Mouse (Mus musculus): ENCODE measurements around the gene Cds1. TPM values are rescaled to one million over a fixed set of nuclear protein-coding genes. Genes with fewer than 3 reads are reported as not detected.
A peak's percentile ranks its signal among the peaks of the same experiment; 100 is the strongest.
"Not testable (repeated sequence)": the region's sequence is repeated elsewhere in the genome, so short reads cannot be mapped to it uniquely, and the experiment has no call there.

The Cds1 gene
- total and polyA plus RNA-seq, 3 experiments, result 3.2 to 20.9 (median 17.3) TPM

GRCm38 (mm10) chr5:101832991-101833390, 68.1 kb downstream of the Cds1 start:
- no peaks in the 10 kb centered on the region for H3K36me3 ChIP-seq (ENCODE audit: control insufficient read depth, insufficient read depth, low read length)
- intact Hi-C loops (cut with DNase I), result no loop called here
- H3K79me2 ChIP-seq (replicated peaks; ENCODE audit: control insufficient read depth, insufficient read depth, low read length), result no peaks in the 10 kb centered on the region
- H3K4me1 ChIP-seq (ENCODE audit: control insufficient read depth, insufficient read depth, low read length), result no peaks in the 10 kb centered on the region
- WGBS, result 89% methylated on average over 5 of the region's 5 CpGs
- no peak overlapping the region for H3K27ac ChIP-seq
- H3K4me3 ChIP-seq, result no peak overlapping the region
- TF ChIP-seq CTCF (IDR thresholded peaks at IDR 0.05) (no peak), EP300 (IDR thresholded peaks at IDR 0.05; ENCODE audit: insufficient read depth, low read depth, low read length) (no peak), POLR2A (IDR thresholded peaks at IDR 0.05; ENCODE audit: insufficient read depth, low read depth, low read length) (no peak)
- no peak for DNase-seq
- no peak overlapping the region for H3K9ac ChIP-seq (ENCODE audit: low read depth, low read length)
- H3K27me3 ChIP-seq (ENCODE audit: control insufficient read depth, insufficient read depth, low read length), result no peaks in the 10 kb centered on the region

- Histone ChIP-seq H3K27ac (no peak overlapping the region), H3K79me2 (replicated peaks; ENCODE audit: control insufficient read depth, insufficient read depth, low read length) (no peaks in the 10 kb centered on the region), H3K9ac (ENCODE audit: low read depth, low read length) (no peak overlapping the region), H3K36me3 (ENCODE audit: control insufficient read depth, insufficient read depth, low read length) (no peaks in the 10 kb centered on the region), H3K4me3 (no peak overlapping the region), H3K27me3 (ENCODE audit: control insufficient read depth, insufficient read depth, low read length) (no peaks in the 10 kb centered on the region), H3K4me1 (ENCODE audit: control insufficient read depth, insufficient read depth, low read length) (no peaks in the 10 kb centered on the region)
- 81% methylated on average over 8 of the region's 8 CpGs for WGBS
- intact Hi-C loops (cut with DNase I), result no loop called here
- no peak for DNase-seq
- TF ChIP-seq CTCF (IDR thresholded peaks at IDR 0.05) (peak; percentile 34), EP300 (IDR thresholded peaks at IDR 0.05; ENCODE audit: insufficient read depth, low read depth, low read length) (no peak)
Observed at GRCm38 (mm10) chr5:101833875-101834274, 68.9 kb downstream of the Cds1 start.

- intact Hi-C loops (cut with DNase I), result no loop called here
- no peak overlapping the region for H3K27ac ChIP-seq
- H3K4me1 ChIP-seq (ENCODE audit: control insufficient read depth, insufficient read depth, low read length), result no peaks in the 10 kb centered on the region
- H3K4me3 ChIP-seq, result no peak overlapping the region
- TF ChIP-seq POLR2A (IDR thresholded peaks at IDR 0.05; ENCODE audit: insufficient read depth, low read depth, low read length) (no peak), CTCF (IDR thresholded peaks at IDR 0.05) (no peak), EP300 (IDR thresholded peaks at IDR 0.05; ENCODE audit: insufficient read depth, low read depth, low read length) (no peak)
- DNase-seq, result no peak
- no peaks in the 10 kb centered on the region for H3K27me3 ChIP-seq (ENCODE audit: control insufficient read depth, insufficient read depth, low read length)
- no peak overlapping the region for H3K9ac ChIP-seq (ENCODE audit: low read depth, low read length)
- WGBS, result 95% methylated on average over 11 of the region's 11 CpGs
- no peaks in the 10 kb centered on the region for H3K36me3 ChIP-seq (ENCODE audit: control insufficient read depth, insufficient read depth, low read length)
- H3K79me2 ChIP-seq (replicated peaks; ENCODE audit: control insufficient read depth, insufficient read depth, low read length), result no peaks in the 10 kb centered on the region
Observed at GRCm38 (mm10) chr5:101836221-101836620, 71.3 kb downstream of the Cds1 start.

GRCm38 (mm10) chr5:101837605-101838004, 72.7 kb downstream of the Cds1 start:
- H3K36me3 ChIP-seq (ENCODE audit: control insufficient read depth, insufficient read depth, low read length); intact Hi-C loops (cut with DNase I); H3K27me3 ChIP-seq (ENCODE audit: control insufficient read depth, insufficient read depth, low read length); H3K79me2 ChIP-seq (replicated peaks; ENCODE audit: control insufficient read depth, insufficient read depth, low read length); DNase-seq; H3K9ac ChIP-seq (ENCODE audit: low read depth, low read length); H3K27ac ChIP-seq; H3K4me3 ChIP-seq; H3K4me1 ChIP-seq (ENCODE audit: control insufficient read depth, insufficient read depth, low read length): not testable (repeated sequence)
- 93% methylated on average over 2 of the region's 2 CpGs for WGBS

- TF ChIP-seq CTCF (IDR thresholded peaks at IDR 0.05) (no peak), POLR2A (IDR thresholded peaks at IDR 0.05; ENCODE audit: insufficient read depth, low read depth, low read length) (no peak), EP300 (IDR thresholded peaks at IDR 0.05; ENCODE audit: insufficient read depth, low read depth, low read length) (no peak)
- intact Hi-C loops (cut with DNase I), result no loop called here
- WGBS, result 97% methylated on average over 5 of the region's 5 CpGs
- Histone ChIP-seq H3K4me3 (no peak overlapping the region), H3K4me1 (ENCODE audit: control insufficient read depth, insufficient read depth, low read length) (no peaks in the 10 kb centered on the region), H3K27me3 (ENCODE audit: control insufficient read depth, insufficient read depth, low read length) (no peaks in the 10 kb centered on the region), H3K36me3 (ENCODE audit: control insufficient read depth, insufficient read depth, low read length) (no peaks in the 10 kb centered on the region), H3K27ac (no peak overlapping the region), H3K79me2 (replicated peaks; ENCODE audit: control insufficient read depth, insufficient read depth, low read length) (no peaks in the 10 kb centered on the region), H3K9ac (ENCODE audit: low read depth, low read length) (no peak overlapping the region)
- DNase-seq, result no peak
Observed at GRCm38 (mm10) chr5:101840476-101840875, 75.5 kb downstream of the Cds1 start.

GRCm38 (mm10) chr5:101845011-101845410, 80.1 kb downstream of the Cds1 start:
- 93% methylated on average over 14 of the region's 14 CpGs for WGBS
- H3K27me3 ChIP-seq (ENCODE audit: control insufficient read depth, insufficient read depth, low read length), result no peaks in the 10 kb centered on the region
- H3K4me1 ChIP-seq (ENCODE audit: control insufficient read depth, insufficient read depth, low read length), result no peaks in the 10 kb centered on the region
- no peak overlapping the region for H3K4me3 ChIP-seq
- no peaks in the 10 kb centered on the region for H3K79me2 ChIP-seq (replicated peaks; ENCODE audit: control insufficient read depth, insufficient read depth, low read length)
- TF ChIP-seq CTCF (IDR thresholded peaks at IDR 0.05) (no peak), POLR2A (IDR thresholded peaks at IDR 0.05; ENCODE audit: insufficient read depth, low read depth, low read length) (no peak), EP300 (IDR thresholded peaks at IDR 0.05; ENCODE audit: insufficient read depth, low read depth, low read length) (no peak)
- no peak overlapping the region for H3K9ac ChIP-seq (ENCODE audit: low read depth, low read length)
- DNase-seq, result no peak
- intact Hi-C loops (cut with DNase I), result no loop called here
- no peaks in the 10 kb centered on the region for H3K36me3 ChIP-seq (ENCODE audit: control insufficient read depth, insufficient read depth, low read length)
- no peak overlapping the region for H3K27ac ChIP-seq

Data from heart, adult 2 months (tissue).